Mouse (Mus musculus) spleen, adult 2 months (tissue): ENCODE measurements around the gene Hist2h2aa2. TPM values are rescaled to one million over a fixed set of nuclear protein-coding genes. Genes with fewer than 3 reads are reported as not detected.
"Not testable (repeated sequence)": the region's sequence is repeated elsewhere in the genome, so short reads cannot be mapped to it uniquely, and the experiment has no call there.

Source experiments
- DNase-seq, 2 experiments: peaks; one replicate each; pipeline versions ENCODE4 v3.0.0 to v3.0.0-alpha.2; 2012 to 2021; ENCODE audit warnings: low spot score in 2 of 2, low read depth in 1 of 2
- H3K27ac ChIP-seq: fragments of 200-500 bp; 2 replicates; pipeline ENCODE4 v1.5.1; 2012; ENCODE audit warnings: low read length, inconsistent platforms; ENCODE audit not compliant: insufficient read depth
- H3K27me3 ChIP-seq: fragments of 200-500 bp; 2 replicates; pipeline ENCODE4 v1.6.1; 2012; ENCODE audit warnings: mild to moderate bottlenecking, moderate library complexity, low read length, inconsistent platforms; ENCODE audit not compliant: control insufficient read depth, insufficient read depth
- H3K36me3 ChIP-seq: fragments of 200-500 bp; 2 replicates; pipeline ENCODE4 v1.6.1; 2012; ENCODE audit warnings: mild to moderate bottlenecking, low read length, inconsistent platforms; ENCODE audit not compliant: control insufficient read depth, insufficient read depth
- H3K4me1 ChIP-seq: fragments of 200-500 bp; 2 replicates; pipeline ENCODE4 v1.6.1; 2011; ENCODE audit warnings: inconsistent platforms; ENCODE audit not compliant: control insufficient read depth, insufficient read depth, insufficient read length
- H3K4me3 ChIP-seq: fragments of 200-500 bp; 2 replicates; pipeline ENCODE4 v1.5.1; 2011; ENCODE audit warnings: mild to moderate bottlenecking, inconsistent platforms; ENCODE audit not compliant: insufficient read depth, insufficient read length; ENCODE audit errors: extremely low read depth
- CTCF ChIP-seq: fragments of 200-500 bp; IDR thresholded peaks from 2 replicates; pipeline ENCODE4 v1.5.1; 2011; ENCODE audit warnings: mild to moderate bottlenecking, inconsistent platforms; ENCODE audit not compliant: insufficient read depth, insufficient read length, insufficient replicate concordance; ENCODE audit errors: extremely low read depth
- POLR2A ChIP-seq: fragments of 200-500 bp; IDR thresholded peaks from 2 replicates; pipeline ENCODE4 v1.6.1; 2011; ENCODE audit warnings: low read depth, low read length, inconsistent platforms
- WGBS: fragments of 180-500 bp; shearing (Covaris S2); methylation state at CpG from one replicate; pipeline ENCODE4 v1.1.7; 2018; 5-methylcytosine and 5-hydroxymethylcytosine counted together
- polyA plus RNA-seq: library from polyadenylated mRNA; depleted of rRNA; stranded (reverse); fragments of >200 nt; gene quantifications from 2 replicates; pipeline ENCODE4 v1.2.3, GENCODE M21; 2012; rRNA removed

Hist2h2aa2 gene
- 169 and 177 TPM in 2 replicates for polyA plus RNA-seq

- not testable (repeated sequence) for H3K36me3 ChIP-seq, H3K4me1 ChIP-seq, H3K27me3 ChIP-seq
- Histone ChIP-seq H3K27ac (peak within 1 kb of the TSS; percentile 94), H3K4me3 (peak within 1 kb of the TSS; percentile 65)
- DNase-seq: peak in 1 of 2 experiments; percentile 92
- 3% methylated on average over 45 of the region's 85 CpGs for WGBS
Measured at GRCm38 (mm10) chr3:96239949-96240798, at the start of gene Hist2h2aa2. Gene Hist2h2aa2 (minus strand): TSS chr3:96240276.

DNA sequence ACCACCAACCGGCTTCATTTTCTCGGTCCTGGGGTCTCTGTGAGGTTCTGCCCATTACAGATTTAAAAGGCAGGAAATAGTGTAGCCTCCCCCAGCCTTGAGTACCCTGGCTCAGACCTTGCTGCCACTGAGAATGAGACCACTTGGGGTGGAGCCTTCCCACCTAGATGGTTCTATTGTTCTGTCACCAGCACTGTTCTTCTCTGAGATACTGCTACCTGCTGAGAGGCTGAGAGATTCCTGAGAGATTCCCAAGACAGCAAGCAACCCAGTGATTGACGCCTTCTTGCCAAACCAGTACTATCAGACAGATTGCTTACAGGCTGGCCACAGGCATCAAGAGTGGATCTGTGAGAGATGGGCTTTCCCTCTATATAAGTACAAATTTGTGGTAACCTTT lies 49.1 kb upstream of the Hist2h2aa2 start:
- H3K36me3 ChIP-seq: no peaks in the 10 kb centered on the region
- peaks cover 5% of the 10 kb centered on the region for H3K4me1 ChIP-seq
- 84% methylated on average over 3 of the region's 3 CpGs for WGBS
- 0 out of 2 replicates have a peak, but pooled peaks cover 1% of the 10 kb centered on the region for H3K27me3 ChIP-seq
- no peak overlapping the region for H3K27ac ChIP-seq
- no peak overlapping the region for H3K4me3 ChIP-seq
- DNase-seq: no peak
- TF ChIP-seq CTCF (no peak), POLR2A (no peak)

DNA sequence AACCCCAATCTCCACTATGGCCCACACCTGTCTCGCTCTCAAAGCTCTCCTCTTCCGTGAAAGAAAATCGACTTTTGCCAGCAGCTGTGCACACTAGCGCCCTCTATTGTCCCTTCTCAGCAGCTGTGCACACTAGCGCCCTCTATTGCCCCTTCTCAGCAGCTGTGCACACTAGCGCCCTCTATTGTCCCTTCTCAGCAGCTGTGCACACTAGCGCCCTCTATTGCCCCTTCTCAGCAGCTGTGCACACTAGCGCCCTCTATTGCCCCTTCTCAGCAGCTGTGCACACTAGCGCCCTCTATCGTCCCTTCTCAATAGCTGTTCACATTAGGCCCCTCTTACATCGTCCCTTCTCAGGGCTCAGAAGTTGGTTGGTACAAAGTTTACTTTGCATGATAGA lies 47.3 kb upstream of the Hist2h2aa2 start:
- not testable (repeated sequence) for H3K36me3 ChIP-seq, H3K27me3 ChIP-seq, H3K4me1 ChIP-seq, DNase-seq, H3K27ac ChIP-seq, H3K4me3 ChIP-seq
- TF ChIP-seq CTCF: peak; percentile 29; the same call in 1 of the 2 replicates
- WGBS: 97% methylated on average over 11 of the region's 11 CpGs

DNA sequence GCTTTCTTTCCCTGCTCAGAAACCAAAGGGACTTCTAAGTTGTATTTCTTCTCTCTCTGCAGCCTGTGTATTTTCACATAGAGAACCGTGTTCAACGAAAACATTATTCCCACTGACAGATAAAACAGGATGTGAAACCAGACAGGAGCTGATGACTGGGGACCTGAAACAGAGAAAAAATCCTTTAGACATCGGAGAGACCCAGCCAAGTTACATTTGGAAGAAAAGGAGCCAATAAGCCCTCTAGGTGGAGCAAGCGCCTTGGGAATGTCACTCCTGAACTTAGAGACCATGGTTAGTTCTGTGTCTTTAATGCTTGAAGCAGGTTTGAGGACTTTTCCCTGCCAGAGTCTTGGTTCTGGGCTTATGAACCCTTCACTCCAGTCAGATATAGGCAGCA lies 44.4 kb upstream of the Hist2h2aa2 start:
- no peak overlapping the region for H3K4me3 ChIP-seq
- H3K27me3 ChIP-seq: 0 out of 2 replicates have a peak, but pooled peaks cover under 1% of the 10 kb centered on the region
- TF ChIP-seq CTCF (no peak), POLR2A (no peak)
- H3K36me3 ChIP-seq: no peaks in the 10 kb centered on the region
- 19% methylated on average over 4 of the region's 4 CpGs for WGBS
- DNase-seq: no peak
- H3K4me1 ChIP-seq: peaks cover 4% of the 10 kb centered on the region
- no peak overlapping the region for H3K27ac ChIP-seq

DNA sequence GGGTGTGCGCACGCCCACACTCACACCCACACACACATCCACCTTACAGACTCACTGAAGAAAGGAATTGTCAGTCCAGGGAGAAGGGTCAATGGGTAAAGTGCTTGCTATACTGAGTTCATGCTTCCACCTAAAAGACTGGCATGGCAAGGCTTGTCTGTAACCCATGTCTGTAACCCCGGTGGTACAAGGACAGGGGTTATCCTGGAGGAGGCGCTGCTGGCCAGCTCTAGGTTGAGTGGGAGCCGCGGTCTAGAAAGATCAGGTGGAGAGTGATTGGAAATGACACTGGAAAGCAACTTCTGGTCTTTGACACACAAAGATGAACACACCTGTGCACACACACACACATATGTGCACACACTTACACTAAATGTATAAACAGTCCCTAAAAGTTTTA lies 40.6 kb upstream of the Hist2h2aa2 start:
- WGBS: 84% methylated on average over 6 of the region's 6 CpGs
- DNase-seq: no peak
- no peaks in the 10 kb centered on the region for H3K36me3 ChIP-seq
- H3K27ac ChIP-seq: no peak overlapping the region
- H3K4me3 ChIP-seq: no peak overlapping the region
- TF ChIP-seq CTCF: no peak
- no peak for TF ChIP-seq POLR2A
- H3K4me1 ChIP-seq: peaks cover 7% of the 10 kb centered on the region
- no peaks in the 10 kb centered on the region for H3K27me3 ChIP-seq

- under 1% methylated on average over 49 of the region's 49 CpGs for WGBS
- Histone ChIP-seq H3K27ac (peak overlapping the region; percentile 81), H3K4me1 (peaks cover 5% of the 10 kb centered on the region; the same call in 1 of the 2 replicates), H3K4me3 (peak overlapping the region; percentile 72), H3K27me3 (no peaks in the 10 kb centered on the region), H3K36me3 (no peaks in the 10 kb centered on the region)
- peak; percentile 79 for TF ChIP-seq CTCF
- no peak for TF ChIP-seq POLR2A
- DNase-seq: peak; percentile 85 to 89
Measured at GRCm38 (mm10) chr3:96277800-96278624, 37.9 kb upstream of the Hist2h2aa2 start.

GRCm38 (mm10) chr3:96277428-96277799 lies 37.3 kb upstream of the Hist2h2aa2 start:
- H3K27me3 ChIP-seq: no peaks in the 10 kb centered on the region
- peaks cover 5% of the 10 kb centered on the region; the same call in 1 of the 2 replicates for H3K4me1 ChIP-seq
- H3K4me3 ChIP-seq: peak overlapping the region; percentile 72; the same call in 1 of the 2 replicates
- TF ChIP-seq POLR2A: no peak
- TF ChIP-seq CTCF: no peak
- WGBS: 16% methylated on average over 8 of the region's 8 CpGs
- peak; percentile 60 to 67 for DNase-seq
- no peaks in the 10 kb centered on the region for H3K36me3 ChIP-seq
- H3K27ac ChIP-seq: peak overlapping the region; percentile 62
